ENCODE assay signal across 8 mouse cellular contexts in the genomic region with DNA sequence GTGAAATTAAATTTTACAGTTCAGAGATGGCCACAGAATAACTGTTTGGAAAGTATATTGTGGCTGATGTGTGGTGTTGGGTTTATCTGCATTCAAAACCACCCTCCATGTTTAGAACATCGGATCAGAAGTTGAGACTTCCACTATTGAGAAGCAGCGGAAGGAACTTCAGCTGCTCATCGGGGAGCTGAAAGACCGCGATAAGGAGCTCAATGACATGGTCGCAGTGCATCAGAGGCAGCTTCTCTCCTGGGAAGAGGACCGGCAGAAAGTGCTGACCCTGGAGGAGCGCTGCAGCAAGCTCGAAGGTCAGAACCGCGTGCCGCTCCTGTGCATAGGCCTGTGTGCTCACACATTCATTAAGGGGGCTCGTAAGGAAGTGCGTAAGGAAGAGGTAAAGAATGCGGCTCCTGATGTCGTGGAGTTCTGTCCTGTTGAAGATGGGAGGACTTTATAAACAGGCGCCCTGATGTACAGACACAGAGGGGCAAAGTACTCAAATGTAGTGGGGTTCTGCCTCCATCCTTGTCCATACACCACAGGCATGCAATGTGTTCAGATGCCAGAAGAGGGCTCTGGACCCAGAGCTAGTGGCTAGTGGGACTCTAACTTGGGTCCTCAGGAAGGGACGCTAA. TPM values are rescaled to one million over a fixed set of nuclear protein-coding genes. Genes with fewer than 3 reads are reported as not detected.
DNase-seq lines count a peak whose midpoint lies in the region; ATAC-seq lines count a peak whose summit lies in the region.

No protein-coding gene starts in this region.

- H3K36me3 ChIP-seq in embryonic facial prominence, embryonic 12.5 days = no peaks in the 10 kb centered on the region
- H3K36me3 ChIP-seq in liver, embryonic 15.5 days (replicated peaks) = peaks cover 6% of the 10 kb centered on the region; the same call in 1 of the 2 replicates

- H3K27me3 ChIP-seq in embryonic facial prominence, embryonic 12.5 days = no peaks in the 10 kb centered on the region
- no peaks in the 10 kb centered on the region for H3K27me3 ChIP-seq in liver, embryonic 15.5 days

- H3K27ac ChIP-seq in embryonic facial prominence, embryonic 12.5 days = no peak overlapping the region
- peak overlapping the region; percentile 82 for H3K27ac ChIP-seq in liver, embryonic 15.5 days (replicated peaks)

- no peak overlapping the region for H3K4me3 ChIP-seq in embryonic facial prominence, embryonic 12.5 days
- H3K4me3 ChIP-seq in liver, embryonic 15.5 days (replicated peaks) = peak overlapping the region; percentile 52

- H3K4me1 ChIP-seq in embryonic facial prominence, embryonic 12.5 days = no peaks in the 10 kb centered on the region
- H3K4me1 ChIP-seq in liver, embryonic 15.5 days (replicated peaks) = peaks cover 31% of the 10 kb centered on the region

- no peak overlapping the region for H3K4me2 ChIP-seq in embryonic facial prominence, embryonic 12.5 days (replicated peaks)
- peak overlapping the region; percentile 72 for H3K4me2 ChIP-seq in liver, embryonic 15.5 days

- 0 out of 2 replicates have a peak overlapping the region, but pooled peaks have one; percentile 19 for H3K9ac ChIP-seq in embryonic facial prominence, embryonic 12.5 days
- H3K9ac ChIP-seq in liver, embryonic 15.5 days = peak overlapping the region; percentile 48

- no peak for ATAC-seq in CD4-positive, CD25-positive, alpha-beta regulatory T cell, adult 4 months
- ATAC-seq in embryonic facial prominence, embryonic 12.5 days (ENCODE audit: insufficient number of reproducible peaks, insufficient read depth, low FRiP score, low TSS enrichment) = no peak
- peak; percentile 27 for ATAC-seq in liver, embryonic 15.5 days (ENCODE audit: insufficient read depth)

- peak; percentile 32 for DNase-seq in CD4-positive, CD25-positive, alpha-beta regulatory T cell, adult 2 months (ENCODE audit: low read depth, low spot score)
- peak; percentile 26 for DNase-seq in lung, postnatal 10 days
- no peak for DNase-seq in lung, postnatal 25 days (ENCODE audit: low spot score)
- DNase-seq in thymus, postnatal 25 days = no peak
- no peak for DNase-seq in urinary bladder, adult 18-20 months (ENCODE audit: low spot score in 2 of 2)

- 39% methylated on average over 18 of the region's 18 CpGs for WGBS in embryonic facial prominence, embryonic 12.5 days
- WGBS in liver, embryonic 15.5 days (ENCODE audit: insufficient replicate concordance) = 28% methylated on average over 18 of the region's 18 CpGs

- no peaks in the 10 kb centered on the region for H3K9me3 ChIP-seq in embryonic facial prominence, embryonic 12.5 days
- no peaks in the 10 kb centered on the region for H3K9me3 ChIP-seq in liver, embryonic 15.5 days (replicated peaks)

RNA-seq across cellular contexts. Expression of a gene that starts 3.6 kb away (rescaled TPM):
- polyA plus RNA-seq in CD4-positive, CD25-positive, alpha-beta regulatory T cell, adult 4 months (2017; shearing (Covaris generic)) = 10 to 100 TPM in 1 of 2 experiments, 1 to 10 TPM in 1; 9.6 to 16.0 TPM
- polyA plus RNA-seq in embryonic facial prominence, embryonic 12.5 days (2016; fragmentation: Nextera tagmentation; extraction: Ambion mirVana) = 7.1 and 7.8 TPM in 2 replicates
- polyA plus RNA-seq in liver, embryonic 15.5 days (2015; fragmentation: Nextera tagmentation; extraction: Ambion mirVana) = 2.5 and 3.2 TPM in 2 replicates

RNA-seq across cellular contexts. Expression of a gene that starts 6.9 kb away (rescaled TPM):
- 1 to 10 TPM; 2.7 to 8.0 TPM for polyA plus RNA-seq in CD4-positive, CD25-positive, alpha-beta regulatory T cell, adult 4 months (2017; shearing (Covaris generic))
- polyA plus RNA-seq in embryonic facial prominence, embryonic 12.5 days (2016; fragmentation: Nextera tagmentation; extraction: Ambion mirVana) = 2.8 and 5.4 TPM in 2 replicates
- polyA plus RNA-seq in liver, embryonic 15.5 days (2015; fragmentation: Nextera tagmentation; extraction: Ambion mirVana) = 0.76 and 1.2 TPM in 2 replicates

RNA-seq across cellular contexts. Expression of a gene that starts 27.1 kb away (rescaled TPM):
- polyA plus RNA-seq in CD4-positive, CD25-positive, alpha-beta regulatory T cell, adult 4 months (2017; shearing (Covaris generic)) = 10 to 100 TPM; 52.8 to 75.2 TPM
- 162 and 169 TPM in 2 replicates for polyA plus RNA-seq in embryonic facial prominence, embryonic 12.5 days (2016; fragmentation: Nextera tagmentation; extraction: Ambion mirVana)
- polyA plus RNA-seq in liver, embryonic 15.5 days (2015; fragmentation: Nextera tagmentation; extraction: Ambion mirVana) = 30.9 and 42.8 TPM in 2 replicates

RNA-seq across cellular contexts. Expression of a gene that starts 39.4 kb away (rescaled TPM):
- 10 to 100 TPM; 11.0 to 12.1 TPM for polyA plus RNA-seq in CD4-positive, CD25-positive, alpha-beta regulatory T cell, adult 4 months (2017; shearing (Covaris generic))
- polyA plus RNA-seq in embryonic facial prominence, embryonic 12.5 days (2016; fragmentation: Nextera tagmentation; extraction: Ambion mirVana) = 10.0 and 11.4 TPM in 2 replicates
- 11.4 and 12.9 TPM in 2 replicates for polyA plus RNA-seq in liver, embryonic 15.5 days (2015; fragmentation: Nextera tagmentation; extraction: Ambion mirVana)

RNA-seq across cellular contexts. Expression of a gene that starts 54.3 kb away (rescaled TPM):
- polyA plus RNA-seq in CD4-positive, CD25-positive, alpha-beta regulatory T cell, adult 4 months (2017; shearing (Covaris generic)) = not detected
- polyA plus RNA-seq in embryonic facial prominence, embryonic 12.5 days (2016; fragmentation: Nextera tagmentation; extraction: Ambion mirVana) = 0.24 and 0.26 TPM in 2 replicates
- 0.10 and 0.13 TPM in 2 replicates for polyA plus RNA-seq in liver, embryonic 15.5 days (2015; fragmentation: Nextera tagmentation; extraction: Ambion mirVana)

Comparison
In these comparisons a context has a peak if more than half of its experiments do, and no peak if none do; other contexts are left out.
1. DNase-seq: peak in CD4-positive, CD25-positive, alpha-beta regulatory T cell, adult 2 months (single experiment) and lung, postnatal 10 days (single experiment); none in lung, postnatal 25 days (single experiment), thymus, postnatal 25 days (single experiment) and urinary bladder, adult 18-20 months (0 of 2).